Mouse (Mus musculus) ES-E14 (cell line): ENCODE measurements around the gene Cmip.

ENCODE experiments used
- CHD2 ChIP-seq: IDR thresholded peaks from 2 replicates; pipeline ENCODE4 v1.6.1; 2014; ENCODE audit warnings: mild to moderate bottlenecking, low read depth, low read length, inconsistent platforms
- MAFK ChIP-seq: IDR thresholded peaks from 2 replicates; pipeline ENCODE4 v1.6.1; 2014; ENCODE audit warnings: mild to moderate bottlenecking, low read depth, low read length, inconsistent platforms; ENCODE audit not compliant: insufficient read depth

- TF ChIP-seq MAFK (no peak), CHD2 (no peak)
Measured at GRCm38 (mm10) chr8:117408634-117409033, 151.8 kb downstream of the Cmip start.
